Mouse (Mus musculus) megakaryocyte, embryonic 14.5 days (primary cell): ENCODE measurements around the gene Ptger1.

Experiments
- FLI1 ChIP-seq: IDR thresholded peaks from 2 replicates; pipeline ENCODE4 v1.6.1; 2012; ENCODE audit warnings: low read length, inconsistent platforms, mixed read lengths
- GATA1 ChIP-seq: IDR thresholded peaks from 3 replicates; pipeline ENCODE4 v1.6.1; 2012; ENCODE audit warnings: mixed read lengths, low read length, inconsistent platforms, borderline replicate concordance

DNA sequence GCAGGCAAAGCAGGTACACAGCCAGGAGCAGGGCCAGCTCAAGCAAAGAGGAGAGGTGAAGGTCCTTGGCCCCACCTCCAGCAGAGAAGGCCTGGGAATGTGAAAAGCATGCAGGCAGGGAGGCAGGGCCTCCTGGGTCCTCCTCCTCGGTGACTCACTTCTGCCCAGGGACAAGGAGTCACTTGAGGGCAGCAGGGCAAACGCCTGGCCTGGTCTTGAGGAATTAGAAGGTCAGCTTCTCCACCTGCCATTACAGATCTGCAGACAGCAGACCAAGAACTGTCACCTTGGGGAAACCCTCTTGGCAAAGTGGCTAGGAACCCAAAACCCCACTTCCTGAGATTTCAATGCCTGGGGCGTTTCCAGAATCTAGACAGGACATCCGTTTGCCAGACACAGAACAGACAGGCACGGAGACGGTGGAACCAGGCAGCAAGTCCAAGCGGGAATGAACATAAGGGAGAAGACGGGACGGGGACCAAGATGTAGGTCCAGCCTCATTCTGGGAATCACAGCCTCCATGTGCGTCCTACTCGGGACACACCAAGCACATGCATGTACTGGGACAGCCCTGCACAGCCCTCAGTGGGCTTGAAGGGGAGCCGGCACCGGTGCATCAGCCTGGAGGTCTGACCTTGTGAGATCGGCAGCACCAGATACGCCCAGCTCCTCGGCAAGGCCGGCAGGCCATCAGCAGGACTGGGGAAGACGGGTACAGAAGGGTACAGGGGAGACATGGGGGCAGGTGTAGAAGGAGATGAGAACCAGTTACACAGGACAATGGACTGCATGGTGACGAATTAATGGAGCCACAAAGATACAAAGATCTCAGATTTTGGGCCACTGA lies 31.1 kb downstream of the Ptger1 start:
- TF ChIP-seq GATA1 (no peak), FLI1 (no peak)
